Mouse (Mus musculus): ENCODE results near the gene Ppp2r5d.

Ppp2r5d gene

DNA sequence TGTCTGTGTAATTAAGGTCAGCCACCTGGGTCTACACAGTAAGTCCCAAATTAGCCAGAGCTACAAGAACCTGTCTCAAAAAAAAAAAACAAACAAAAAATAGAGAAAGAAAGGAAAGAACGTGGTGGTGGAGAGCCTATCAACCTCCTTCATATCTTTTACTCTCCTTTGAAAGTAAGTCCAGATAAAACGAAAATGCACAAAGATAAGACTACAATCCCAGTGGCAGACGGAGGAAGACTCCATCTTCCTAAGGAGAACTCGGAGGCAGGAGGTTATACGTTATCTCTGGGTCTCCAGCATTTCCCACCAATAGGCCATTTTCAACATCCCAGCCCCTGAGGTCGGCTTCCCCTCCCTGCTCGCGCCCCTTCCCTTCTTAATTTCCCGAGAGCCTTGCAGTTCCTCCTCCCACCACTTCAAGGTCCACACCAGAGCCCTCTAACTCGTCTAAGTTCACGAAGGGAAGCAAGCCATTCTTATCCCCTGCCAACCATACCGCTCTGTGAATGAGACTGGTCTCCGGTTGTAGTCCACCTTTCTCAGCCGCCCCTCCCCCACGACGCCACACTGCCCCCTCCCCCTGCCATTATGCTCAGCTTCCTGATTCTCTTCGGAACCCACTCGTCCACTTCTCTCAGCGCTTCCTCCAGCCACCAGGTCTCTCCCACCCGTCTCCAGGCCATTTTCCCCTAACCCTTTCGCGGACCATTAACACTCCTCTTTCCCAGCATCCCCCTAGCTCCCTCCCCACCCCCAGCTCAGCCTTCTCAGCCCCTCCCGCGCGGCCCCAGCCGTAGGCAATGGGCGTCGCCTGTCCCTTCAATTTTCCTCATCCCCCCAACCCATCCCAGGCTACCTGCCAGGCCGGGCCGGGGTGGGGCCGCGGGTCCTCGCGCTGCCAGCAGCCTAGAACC is 24.8 kb downstream of the Ppp2r5d start:
- peak; percentile 70 for DNase-seq

DNA sequence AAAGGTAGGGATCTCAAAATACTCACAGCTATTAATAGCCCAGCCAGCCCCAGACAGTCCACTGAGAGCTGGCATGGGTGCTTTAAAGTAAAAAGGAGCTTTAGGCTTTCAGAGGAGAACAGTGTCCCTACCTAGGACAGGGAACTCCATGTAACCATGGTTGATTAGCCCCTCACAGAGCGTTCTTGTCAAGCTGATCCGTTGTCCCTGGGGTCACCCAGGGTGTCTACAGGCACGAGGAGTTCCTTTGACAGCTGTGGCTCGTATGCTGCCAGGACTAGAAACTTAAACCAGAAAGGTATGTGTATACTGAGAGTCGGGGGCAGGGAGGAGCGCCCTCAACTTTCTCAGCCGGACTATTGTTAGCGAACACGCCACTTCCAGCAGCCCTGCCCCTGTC is 26.0 kb downstream of the Ppp2r5d start:
- no peak for DNase-seq

DNA sequence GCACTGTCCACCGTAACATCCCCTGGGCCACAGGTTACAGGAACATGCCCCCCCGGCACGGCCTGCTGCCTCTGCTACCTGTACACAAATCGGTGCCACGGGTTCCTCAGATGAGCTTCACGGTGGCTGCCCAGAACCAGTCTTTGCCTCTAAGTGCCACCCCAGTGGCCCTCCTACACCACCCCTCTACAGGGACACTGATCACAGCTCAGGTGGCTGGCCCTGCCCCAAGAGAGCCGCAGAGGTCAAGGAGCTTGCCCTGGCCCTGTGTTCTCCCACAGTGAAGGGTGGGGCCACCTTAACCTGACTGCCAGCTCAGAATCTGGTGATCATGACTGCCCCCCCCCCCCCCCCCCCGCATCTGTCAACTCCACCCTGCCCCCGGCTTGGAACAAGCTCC is 26.5 kb downstream of the Ppp2r5d start, which contains the start of gene Mea1:
TSS of gene Mea1 (plus strand) at position 378 of the 400 bp plus-strand sequence.
- no peak for DNase-seq

DNA sequence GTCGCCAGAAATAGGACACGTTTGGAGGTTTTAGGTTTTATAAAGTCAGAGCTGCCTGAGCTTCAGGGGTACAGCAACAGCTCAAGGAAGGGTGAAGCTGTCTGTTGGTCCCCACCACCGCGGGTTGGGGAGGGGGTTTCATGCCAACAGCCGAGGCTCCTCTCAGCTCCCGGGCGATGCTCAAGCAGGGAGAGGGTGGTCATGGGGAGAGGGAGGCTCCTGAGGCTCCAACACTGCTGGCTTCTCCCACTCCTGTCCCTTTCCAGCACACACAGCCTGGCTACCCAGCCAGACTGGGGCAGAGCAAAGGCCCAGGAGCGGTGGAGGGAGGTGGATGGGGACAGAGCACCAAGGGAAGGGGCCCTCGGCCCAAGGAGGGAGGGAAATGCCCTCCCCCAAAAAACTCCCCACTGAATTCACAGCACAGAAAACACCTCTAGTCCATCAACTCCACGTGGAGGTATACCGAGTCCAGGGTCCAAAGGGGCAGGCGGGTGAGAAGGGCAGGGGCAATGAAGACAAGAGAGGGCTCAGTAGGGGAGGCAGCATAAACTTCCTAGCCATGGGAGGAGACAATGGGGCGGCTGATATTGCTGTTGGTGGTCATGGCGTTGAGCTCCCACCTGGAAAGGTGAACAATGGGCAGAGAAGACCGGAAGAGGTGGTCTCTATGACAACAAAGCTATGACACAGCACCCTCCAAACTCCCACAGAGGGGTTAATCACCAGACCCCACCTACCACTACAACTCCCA is 30.2 kb downstream of the Ppp2r5d start:
- no peak for DNase-seq

DNA sequence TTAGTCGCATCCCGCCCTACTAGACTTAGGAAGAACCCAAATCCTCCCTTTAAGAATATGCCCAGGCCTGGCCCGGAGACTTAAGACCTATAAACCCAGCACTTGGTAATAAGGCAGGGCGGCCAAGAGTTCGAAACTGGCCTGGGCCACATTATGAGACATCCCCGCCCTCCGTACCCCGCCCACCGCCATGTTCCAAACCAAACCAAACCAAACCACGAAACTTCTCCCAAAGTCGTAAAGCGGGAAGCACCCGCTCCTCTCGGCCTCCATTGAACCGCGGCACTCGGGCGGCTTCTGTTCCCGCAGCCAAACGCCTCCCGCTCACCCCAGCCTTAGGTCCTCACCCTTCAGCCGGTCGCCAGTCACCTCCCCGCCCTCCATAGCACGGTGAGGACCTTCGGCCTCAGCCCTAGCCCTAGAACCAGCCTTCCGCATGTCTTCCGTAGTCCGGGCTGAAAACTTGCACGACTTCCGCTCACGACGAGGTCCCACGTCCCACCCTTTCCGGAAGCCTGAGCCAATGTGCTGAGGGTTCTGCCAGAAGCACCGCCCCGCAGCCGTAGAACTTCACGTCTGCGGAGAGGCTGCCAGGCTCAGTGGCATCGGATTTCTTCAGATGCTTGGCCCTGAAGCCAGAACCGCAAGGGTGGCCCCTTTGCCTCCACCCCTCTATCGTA is 30.9 kb downstream of the Ppp2r5d start, which contains the start of gene Rrp36:
TSS of gene Rrp36 (minus strand) at position 503 of the 680 bp plus-strand sequence.
- peak; percentile 96 for DNase-seq

DNA sequence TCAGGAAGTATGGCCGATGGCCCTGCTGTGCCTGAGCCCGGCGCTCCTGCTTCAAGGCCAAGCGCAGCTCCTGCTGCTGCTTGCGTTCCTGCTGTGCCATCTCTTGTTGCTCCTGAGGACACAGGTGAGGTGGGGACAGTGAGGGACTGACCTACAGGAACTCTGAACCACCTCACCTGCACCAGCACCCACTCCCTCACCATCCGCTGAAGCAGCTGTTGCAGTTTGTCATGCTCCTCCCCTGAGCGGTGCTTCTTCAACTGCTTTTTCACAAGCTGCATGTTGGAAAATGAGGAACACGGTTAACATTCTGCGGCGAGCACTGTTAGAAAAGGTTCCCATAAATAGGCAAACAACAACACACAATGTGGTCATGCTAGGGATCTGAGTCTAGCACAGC is 35.0 kb downstream of the Ppp2r5d start:
- DNase-seq: no peak

DNA sequence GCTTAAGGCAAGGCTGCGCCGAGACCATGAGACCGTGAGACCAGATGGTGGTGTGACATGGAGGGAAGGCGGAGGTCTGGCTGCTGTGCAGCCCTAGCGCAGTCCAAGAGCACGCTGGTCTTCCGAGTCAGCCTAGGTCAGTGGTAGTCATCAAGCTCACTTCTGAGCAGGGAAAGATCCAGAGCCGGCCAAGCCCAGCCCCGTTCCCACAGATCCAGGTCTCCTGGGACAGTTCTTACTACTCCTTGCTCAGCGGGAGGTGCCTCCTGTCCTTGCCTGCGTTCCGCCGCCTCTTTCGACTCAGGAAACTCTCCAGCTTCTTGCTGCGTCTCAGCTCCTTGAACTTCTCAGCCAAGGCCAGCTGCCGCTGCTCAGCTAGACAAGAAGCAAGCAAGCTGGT is 37.2 kb downstream of the Ppp2r5d start:
- no peak for DNase-seq

DNA sequence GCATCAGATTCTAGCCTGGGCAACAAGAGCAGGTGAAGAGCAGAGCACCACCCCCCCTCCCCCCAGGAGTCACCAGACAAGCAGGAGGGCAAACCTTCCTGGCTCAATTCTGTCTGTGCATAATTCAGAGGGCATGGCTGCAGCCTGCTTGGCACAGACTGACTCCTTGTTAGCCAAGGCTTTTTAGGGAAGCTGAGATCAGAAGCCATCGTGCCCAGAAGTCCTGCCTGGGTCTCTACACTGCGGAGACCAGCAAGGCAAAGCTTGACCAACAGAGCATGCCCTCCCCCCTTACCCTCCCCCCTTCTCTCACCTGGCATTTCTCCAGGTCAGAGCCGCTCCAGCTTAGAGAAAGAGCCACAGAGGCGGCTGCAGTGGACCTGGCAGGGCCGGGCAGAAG is 42.2 kb downstream of the Ppp2r5d start:
- DNase-seq: no peak

DNA sequence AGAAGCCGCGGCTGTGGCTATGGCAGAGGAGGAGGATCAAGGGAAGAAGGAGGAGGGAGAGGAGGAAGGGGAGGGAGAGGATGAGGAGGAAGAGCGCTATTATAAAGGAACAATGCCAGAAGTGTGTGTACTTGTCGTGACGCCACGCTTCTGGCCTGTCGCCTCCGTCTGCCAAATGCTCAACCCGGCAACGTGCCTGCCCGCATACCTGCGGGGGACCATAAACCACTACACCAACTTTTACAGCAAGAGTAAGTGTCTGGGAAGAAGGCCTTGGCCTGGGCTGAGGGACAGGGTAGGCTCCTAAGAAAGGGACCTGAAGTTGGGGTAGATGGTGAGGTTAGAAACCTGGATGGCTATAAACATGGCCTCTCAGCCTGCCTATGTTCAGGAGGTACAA is 42.9 kb downstream of the Ppp2r5d start:
- no peak for DNase-seq

DNA sequence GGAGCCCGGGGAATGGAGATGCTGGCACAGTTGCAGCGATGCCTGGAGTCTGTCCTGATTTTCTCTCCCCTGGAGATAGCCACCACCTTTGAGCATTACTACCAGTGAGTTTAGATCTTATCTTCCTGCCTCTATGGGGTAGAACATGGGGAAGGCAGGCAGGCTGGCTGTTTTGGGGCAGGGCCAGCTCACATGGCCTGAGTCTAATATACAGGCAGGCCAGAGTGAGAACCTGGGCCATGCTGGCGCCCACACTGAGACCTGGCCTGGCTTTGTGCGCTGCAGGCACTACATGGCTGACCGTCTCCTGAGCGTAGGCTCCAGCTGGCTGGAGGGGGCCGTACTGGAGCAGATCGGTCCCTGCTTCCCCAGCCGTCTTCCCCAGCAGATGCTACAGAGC is 43.6 kb downstream of the Ppp2r5d start:
- no peak for DNase-seq

DNA sequence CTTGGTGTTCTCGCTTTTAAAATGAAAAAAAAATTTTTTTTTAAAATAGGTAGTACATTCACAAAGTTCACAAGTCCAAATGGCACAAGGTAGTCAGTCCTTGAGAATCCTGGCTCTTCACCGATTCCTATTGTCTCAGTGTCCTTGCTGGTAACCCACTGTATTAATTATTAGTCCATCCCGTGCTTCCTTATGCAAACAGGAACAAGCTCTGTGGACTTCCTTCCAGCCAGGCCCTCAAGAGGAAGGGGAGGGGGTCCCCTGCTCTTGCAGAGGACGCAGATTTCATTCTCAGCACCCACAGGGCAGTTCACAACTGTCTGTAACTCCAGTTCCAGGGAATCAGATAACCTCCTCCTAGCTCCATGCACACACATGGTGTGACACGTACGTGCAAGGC is 48.9 kb downstream of the Ppp2r5d start:
- no peak for DNase-seq

DNA sequence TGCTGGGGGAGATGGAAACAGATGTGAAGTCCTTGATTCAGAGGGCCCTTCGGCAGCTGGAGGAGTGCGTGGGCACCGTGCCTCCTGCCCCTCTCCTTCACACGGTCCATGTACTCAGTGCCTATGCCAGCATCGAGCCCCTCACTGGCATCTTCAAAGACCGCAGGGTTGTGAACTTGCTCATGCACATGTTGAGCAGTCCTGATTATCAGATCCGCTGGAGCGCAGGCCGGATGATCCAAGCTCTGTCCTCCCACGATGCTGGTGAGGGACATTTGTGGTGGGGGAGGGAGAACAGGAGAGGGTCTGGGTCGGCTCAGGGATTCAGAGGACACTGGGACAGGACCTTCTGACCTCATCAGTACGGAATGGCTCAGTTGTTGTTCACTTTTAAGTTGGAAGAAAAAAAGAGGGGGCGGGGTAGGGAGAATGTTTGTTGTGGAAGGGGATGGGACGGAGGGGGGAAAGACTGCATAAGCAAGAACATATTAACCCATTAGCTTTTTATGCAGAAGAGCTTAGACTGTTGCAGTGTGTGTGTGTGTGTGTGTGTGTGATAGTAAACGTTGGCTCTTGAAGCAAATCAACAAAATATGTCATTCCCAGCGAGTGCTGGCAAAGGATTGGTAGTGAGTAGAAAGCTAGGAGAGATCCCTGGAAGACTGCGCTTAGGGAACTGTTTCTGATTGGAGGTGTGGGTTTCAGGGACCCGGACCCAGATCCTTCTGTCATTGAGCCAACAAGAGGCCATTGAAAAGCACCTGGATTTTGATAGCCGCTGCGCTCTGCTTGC is 53.0 kb downstream of the Ppp2r5d start:
- DNase-seq: no peak

DNA sequence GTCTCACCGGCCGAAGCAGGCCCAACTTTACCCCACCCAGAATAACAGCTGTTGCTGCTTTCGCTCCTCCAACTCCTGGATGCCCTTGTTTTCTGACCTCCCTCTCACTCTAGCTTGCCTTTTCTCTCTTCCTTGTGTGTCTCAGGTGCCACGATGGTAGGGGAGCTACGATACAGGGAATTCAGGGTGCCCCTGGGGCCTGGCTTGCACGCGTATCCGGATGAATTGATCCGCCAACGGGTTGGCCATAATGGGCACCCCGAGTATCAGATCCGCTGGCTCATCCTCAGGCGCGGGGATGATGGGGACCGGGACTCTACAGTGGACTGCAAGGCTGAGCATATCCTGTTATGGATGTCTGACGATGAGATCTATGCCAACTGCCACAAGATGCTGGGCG is 53.6 kb downstream of the Ppp2r5d start:
- no peak for DNase-seq

DNA sequence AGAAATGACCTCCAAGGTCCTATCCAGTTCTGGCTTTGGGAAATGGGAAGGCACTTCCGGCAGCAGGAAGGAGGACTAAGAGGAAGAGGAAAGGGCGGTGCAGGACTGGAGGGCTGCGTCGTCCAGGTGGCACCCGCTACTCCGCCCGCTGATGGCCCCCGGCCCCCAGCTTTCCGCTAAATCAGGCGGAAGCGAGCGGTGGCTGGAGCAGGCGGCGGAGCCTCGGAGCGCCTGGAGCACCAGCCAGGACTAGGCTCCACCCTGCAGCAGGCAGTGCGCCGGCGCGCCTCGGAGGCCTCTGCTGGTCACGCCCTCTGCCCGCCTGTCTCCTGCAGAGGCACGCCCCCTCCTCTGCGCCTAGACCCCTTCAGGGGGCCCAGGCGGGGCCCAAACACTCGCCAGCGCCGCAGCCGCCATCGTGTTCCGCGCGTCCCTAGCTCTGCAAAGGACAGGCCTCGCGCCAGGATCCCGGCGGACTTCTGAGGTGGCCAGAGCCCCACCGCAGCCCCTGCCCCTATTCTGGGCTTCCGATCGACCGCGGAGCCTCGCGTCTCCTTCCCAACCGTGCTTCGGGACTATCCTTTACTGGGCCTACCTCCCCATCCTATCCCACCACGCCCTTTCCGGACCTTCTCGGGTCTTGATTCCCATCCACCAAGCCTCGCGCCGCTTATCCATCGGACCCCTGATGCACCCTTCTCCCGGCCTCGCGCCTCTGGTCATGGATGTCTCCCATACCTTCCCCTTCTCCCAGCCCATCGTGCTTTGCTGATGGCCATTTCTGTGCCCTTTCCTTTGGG is 54.5 kb downstream of the Ppp2r5d start, which contains the start of gene Cul7:
TSS of gene Cul7 (plus strand) at position 106 of the 800 bp plus-strand sequence.
- peak; percentile 97 for DNase-seq

DNA sequence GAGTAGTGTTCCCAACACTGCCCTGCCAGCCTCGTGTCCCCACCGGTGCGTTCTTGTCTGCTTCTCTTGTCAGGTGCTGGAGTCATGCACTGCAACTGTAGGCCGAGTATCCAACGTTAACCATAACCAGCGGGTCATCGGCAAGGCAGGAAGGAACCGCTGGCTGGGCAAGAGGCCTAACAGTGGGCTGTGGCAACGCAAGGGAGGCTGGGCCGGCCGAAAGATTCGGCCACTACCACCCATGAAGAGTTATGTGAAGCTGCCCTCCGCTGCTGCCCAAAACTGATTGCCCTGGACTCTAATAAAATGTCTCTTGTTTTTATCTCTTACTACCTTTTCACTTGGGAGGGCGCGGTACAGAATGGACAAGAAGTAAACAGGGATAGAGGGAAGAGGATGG is 55.1 kb downstream of the Ppp2r5d start:
- DNase-seq: no peak

DNA sequence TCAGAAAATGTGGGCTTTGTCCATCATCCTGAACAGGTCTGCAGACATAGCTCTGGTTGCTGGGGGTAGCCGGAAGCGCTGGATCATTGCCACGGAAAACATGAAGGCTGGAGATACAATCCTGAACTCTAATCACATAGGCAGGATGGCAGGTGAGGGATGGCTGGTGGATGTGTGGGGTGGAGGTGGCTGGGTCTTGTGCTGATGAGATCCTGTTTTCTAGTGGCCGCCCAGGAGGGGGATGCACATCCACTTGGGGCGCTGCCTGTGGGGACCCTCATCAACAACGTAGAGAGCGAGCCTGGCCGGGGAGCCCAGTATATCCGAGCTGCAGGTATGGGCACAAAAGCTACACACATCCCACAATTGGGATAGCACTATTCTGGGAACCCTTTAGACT is 56.5 kb downstream of the Ppp2r5d start:
- DNase-seq: no peak

DNA sequence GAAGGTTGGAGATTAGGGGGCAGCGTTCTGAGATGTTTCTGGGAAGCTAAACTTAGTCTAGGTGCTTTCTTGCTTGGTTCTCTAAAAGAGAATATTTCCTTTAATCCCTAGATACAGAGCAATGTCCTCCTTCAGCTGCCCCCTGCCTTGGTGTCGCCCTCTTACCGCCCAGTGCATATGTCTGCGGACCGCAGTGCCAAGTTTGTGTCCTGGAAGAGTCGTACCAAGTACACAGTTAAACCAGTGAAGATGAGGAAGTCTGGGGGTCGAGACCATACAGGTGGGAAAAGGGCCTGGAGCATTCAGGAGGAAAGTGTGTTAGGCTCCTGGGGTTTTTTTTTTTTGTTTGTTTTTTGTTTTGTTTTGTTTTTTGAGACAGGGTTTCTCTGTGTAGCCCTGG is 57.6 kb downstream of the Ppp2r5d start:
- DNase-seq: no peak

DNA sequence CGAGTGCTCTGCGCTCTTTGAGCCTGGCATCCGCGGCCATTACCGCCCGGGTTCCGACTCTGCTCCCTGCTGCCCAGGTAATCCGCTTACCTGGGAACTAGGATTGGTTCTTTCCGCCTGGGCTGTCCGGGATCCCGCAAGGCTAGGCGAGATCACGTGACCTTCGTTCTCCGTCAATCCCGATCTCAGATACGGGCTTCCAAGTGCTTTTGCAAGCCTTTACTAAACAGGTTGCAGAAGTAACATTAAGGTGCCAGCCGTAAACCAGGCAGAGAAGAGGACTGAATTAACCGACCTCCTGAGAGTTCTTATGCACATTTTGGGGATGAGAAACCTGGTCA is 58.6 kb downstream of the Ppp2r5d start:
- no peak for DNase-seq

DNA sequence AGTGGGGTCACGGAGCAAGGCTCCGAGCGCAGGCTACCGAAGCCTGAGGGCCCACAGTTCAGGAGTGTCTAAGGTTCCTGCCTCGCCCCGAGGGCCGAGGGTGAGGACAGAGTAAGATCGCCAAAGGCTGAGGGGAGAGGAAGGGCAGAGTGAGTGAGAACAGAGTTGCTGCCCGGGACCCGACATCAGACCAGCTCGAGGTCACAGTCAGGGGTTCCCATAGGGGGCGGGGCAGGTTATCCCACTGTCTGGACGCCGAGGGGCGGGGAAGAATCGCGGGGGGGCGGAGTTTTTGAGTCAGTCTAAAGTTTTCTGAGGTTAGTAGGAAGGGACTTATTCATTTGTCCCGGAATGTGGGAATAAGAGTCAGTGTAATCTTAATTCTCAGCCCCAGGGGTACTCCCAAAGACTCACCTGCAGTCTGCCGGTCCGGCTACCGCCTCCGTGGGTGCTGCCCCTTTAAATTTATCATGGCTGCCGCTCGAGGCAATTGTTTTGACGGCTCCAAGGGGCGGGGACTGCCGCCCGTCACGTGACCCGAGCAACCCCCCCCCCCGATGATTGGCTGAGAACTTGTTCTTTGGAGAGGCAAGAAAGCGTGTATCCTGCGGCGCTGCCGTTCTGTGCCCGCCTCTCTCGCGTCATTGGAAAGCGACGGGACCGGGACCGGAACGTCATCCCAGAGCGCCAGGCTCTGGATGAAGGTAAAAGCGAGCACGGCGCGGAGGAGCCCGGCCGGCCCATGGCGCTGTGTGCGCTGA is 59.2 kb downstream of the Ppp2r5d start, which contains the start of the genes Klc4 and Mrpl2:
TSS of gene Klc4 (minus strand) at position 462 of the 761 bp plus-strand sequence.
TSS of gene Mrpl2 (plus strand) at position 669 of the 761 bp plus-strand sequence.
- peak; percentile 97 for DNase-seq

DNA sequence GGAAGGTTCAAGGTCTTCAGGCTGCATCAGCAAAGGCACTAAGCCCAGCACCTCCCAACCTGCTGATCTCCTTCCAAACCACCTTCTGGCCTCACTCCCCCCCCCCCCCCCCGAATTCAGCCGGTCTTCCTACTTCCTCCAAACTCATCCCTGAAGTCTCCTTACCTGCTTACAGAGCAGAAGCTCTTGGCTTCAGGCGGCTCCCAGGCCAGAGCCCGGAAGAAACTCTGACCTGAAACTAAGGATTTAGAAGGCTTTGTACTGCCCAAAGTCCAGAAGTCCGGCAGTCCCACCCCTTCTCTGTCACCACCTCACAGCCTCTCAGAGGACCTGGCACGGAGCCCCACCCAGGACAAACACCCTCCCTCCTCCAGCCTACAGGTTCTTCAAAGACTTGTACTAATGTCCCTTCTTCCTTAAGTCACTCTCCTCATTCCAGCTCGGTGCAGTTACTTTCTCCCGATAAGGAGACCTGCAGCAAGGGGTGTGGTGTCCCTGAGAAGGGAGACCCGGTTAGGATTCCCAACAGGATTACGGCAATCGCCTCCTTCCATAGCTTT is 59.9 kb downstream of the Ppp2r5d start:
- DNase-seq: peak; percentile 7

Measured in embryo, embryonic 11 days (tissue).